Mouse (Mus musculus) intestine, postnatal 0 days (tissue): ENCODE results near the gene Steap4. TPM values are rescaled to one million over a fixed set of nuclear protein-coding genes. Genes with fewer than 3 reads are reported as not detected.

Experiments used
- ATAC-seq: fragments of 200-750 bp; cut with Nextera tagmentation; 2 replicates; pipeline ENCODE4 v1.8.0; 2017; ENCODE audit warnings: mild to moderate bottlenecking, moderate TSS enrichment, moderate library complexity
- H3K27ac ChIP-seq: fragments of 300-500 bp; sonication (generic); 2 replicates; pipeline ENCODE4 v1.5.1; 2014; ENCODE audit warnings: mild to moderate bottlenecking, low read depth, low read length, moderate library complexity
- H3K27me3 ChIP-seq: fragments of 300-500 bp; sonication (generic); replicated peaks from 2 replicates; pipeline ENCODE4 v1.6.1; 2014; ENCODE audit warnings: low read length, mixed read lengths; ENCODE audit not compliant: control insufficient read depth, insufficient read depth
- H3K36me3 ChIP-seq: fragments of 300-500 bp; sonication (generic); 2 replicates; pipeline ENCODE4 v1.6.1; 2014; ENCODE audit warnings: mild to moderate bottlenecking, moderate library complexity; ENCODE audit not compliant: control insufficient read depth, insufficient read depth
- H3K4me1 ChIP-seq: fragments of 300-500 bp; sonication (generic); replicated peaks from 2 replicates; pipeline ENCODE4 v1.6.1; 2014; ENCODE audit warnings: antibody characterized with exemption, low read length, mixed read lengths; ENCODE audit not compliant: control insufficient read depth, insufficient read depth
- H3K4me2 ChIP-seq: fragments of 300-500 bp; sonication (generic); replicated peaks from 2 replicates; pipeline ENCODE4 v1.6.1; 2014; ENCODE audit warnings: low read depth, mild to moderate bottlenecking, moderate library complexity
- H3K4me3 ChIP-seq: fragments of 300-500 bp; sonication (generic); 2 replicates; pipeline ENCODE4 v1.5.1; 2014; ENCODE audit warnings: low read depth, low read length
- H3K9ac ChIP-seq: fragments of 300-500 bp; sonication (generic); 2 replicates; pipeline ENCODE4 v1.6.1; 2014; ENCODE audit warnings: mild to moderate bottlenecking, low read depth, low read length
- H3K9me3 ChIP-seq: fragments of 300-500 bp; sonication (generic); 2 replicates; pipeline ENCODE4 v1.6.1; 2016; ENCODE audit warnings: mixed run types; ENCODE audit not compliant: control insufficient read depth
- CTCF ChIP-seq: sonication (generic); IDR thresholded peaks from 2 replicates; pipeline ENCODE4 v1.5.1; 2016; ENCODE audit warnings: low read depth, mild to moderate bottlenecking, control low read depth, antibody characterized with exemption, moderate library complexity
- WGBS: fragments of 180-500 bp; shearing (Covaris S2); extraction: QIAGEN DNeasy Blood & Tissue Kit; methylation state at CpG from one replicate; pipeline ENCODE4 v1.1.7; 2014; 5-methylcytosine and 5-hydroxymethylcytosine counted together
- polyA plus RNA-seq: library from polyadenylated mRNA; unstranded; fragments of >200 nt; fragmentation: Nextera tagmentation; extraction: Ambion mirVana; gene quantifications from 2 replicates; pipeline ENCODE4 v1.2.1, GENCODE M21; 2015

Gene Steap4
- polyA plus RNA-seq, 1 experiment from 2014 or later: 2.3 TPM

DNA sequence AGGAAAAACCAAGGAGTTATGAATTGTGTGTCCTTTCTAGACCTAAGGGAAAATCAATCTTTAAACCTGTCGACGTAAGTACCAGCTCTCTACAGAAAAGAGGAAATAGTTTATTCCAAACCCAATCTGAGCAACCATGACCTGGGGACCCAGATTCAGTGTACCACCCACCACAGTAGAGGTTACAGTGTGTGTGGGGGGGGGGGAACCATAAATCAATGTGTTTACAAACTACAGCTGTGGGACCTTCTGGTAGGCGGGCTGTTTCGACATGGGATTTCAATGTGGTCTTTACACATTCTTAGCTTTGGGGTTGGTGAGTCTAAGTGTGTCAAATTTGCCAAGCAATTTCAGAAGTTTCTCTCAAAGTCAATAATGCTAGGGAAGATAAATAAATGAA lies 2.2 kb upstream of the Steap4 start:
- H3K4me3 ChIP-seq: no peak overlapping the region
- H3K27me3 ChIP-seq: no peaks in the 10 kb centered on the region
- TF ChIP-seq CTCF: no peak
- ATAC-seq: no peak
- no peak overlapping the region for H3K4me2 ChIP-seq
- 80% methylated on average over 4 of the region's 4 CpGs for WGBS
- no peak overlapping the region for H3K9ac ChIP-seq
- no peaks in the 10 kb centered on the region for H3K4me1 ChIP-seq
- no peaks in the 10 kb centered on the region for H3K9me3 ChIP-seq
- H3K27ac ChIP-seq: no peak overlapping the region
- no peaks in the 10 kb centered on the region for H3K36me3 ChIP-seq

DNA sequence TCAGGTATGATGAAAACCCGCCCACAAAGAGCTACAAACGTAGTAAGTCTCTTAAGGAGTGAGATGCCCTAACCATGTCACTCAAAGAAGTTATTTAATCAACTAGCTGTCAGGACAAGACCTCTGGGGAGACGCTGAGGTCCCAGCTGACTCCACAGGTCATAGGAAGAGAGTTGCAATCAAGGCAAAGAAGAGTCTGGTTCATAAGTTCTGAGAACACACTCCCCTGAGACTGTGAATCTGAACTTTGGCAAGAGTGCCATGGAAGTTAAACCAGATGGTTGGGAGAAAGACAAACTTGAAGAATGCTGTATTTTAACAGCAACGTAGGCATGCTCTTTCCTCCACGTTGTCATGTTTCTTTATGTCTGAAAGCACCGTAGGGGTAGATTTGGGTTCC lies 971 bp upstream of the Steap4 start:
- WGBS: 84% methylated on average over 6 of the region's 6 CpGs
- Histone ChIP-seq H3K9me3 (no peaks in the 10 kb centered on the region), H3K4me3 (no peak overlapping the region), H3K27me3 (no peaks in the 10 kb centered on the region), H3K4me1 (no peaks in the 10 kb centered on the region), H3K9ac (no peak overlapping the region), H3K4me2 (no peak overlapping the region), H3K36me3 (no peaks in the 10 kb centered on the region), H3K27ac (no peak overlapping the region)
- no peak for TF ChIP-seq CTCF
- no peak for ATAC-seq

DNA sequence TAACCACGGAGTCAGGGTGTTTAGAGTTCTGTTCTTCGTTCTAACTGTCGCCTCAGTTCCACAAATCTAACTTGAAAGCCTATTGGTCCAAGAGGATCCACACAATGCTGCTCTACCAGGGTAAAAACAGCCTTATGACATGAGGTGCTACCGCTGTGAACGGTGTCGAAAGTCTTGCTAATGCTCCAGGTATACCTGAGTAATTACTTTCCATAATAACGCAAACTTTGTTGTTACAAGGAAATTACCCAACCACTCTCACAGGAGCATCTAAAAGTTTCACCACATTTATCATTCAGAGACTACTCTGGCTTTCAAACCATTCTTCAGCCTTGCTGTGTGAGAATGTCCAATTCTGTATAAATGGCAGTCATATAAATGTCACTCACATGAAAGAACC lies 856 bp downstream of the Steap4 start:
- Histone ChIP-seq H3K27me3 (no peaks in the 10 kb centered on the region), H3K4me2 (no peak overlapping the region), H3K9me3 (no peaks in the 10 kb centered on the region), H3K36me3 (no peaks in the 10 kb centered on the region), H3K4me1 (no peaks in the 10 kb centered on the region), H3K4me3 (no peak overlapping the region), H3K27ac (no peak overlapping the region), H3K9ac (no peak overlapping the region)
- no peak for TF ChIP-seq CTCF
- WGBS: 84% methylated on average over 7 of the region's 7 CpGs
- ATAC-seq: no peak

DNA sequence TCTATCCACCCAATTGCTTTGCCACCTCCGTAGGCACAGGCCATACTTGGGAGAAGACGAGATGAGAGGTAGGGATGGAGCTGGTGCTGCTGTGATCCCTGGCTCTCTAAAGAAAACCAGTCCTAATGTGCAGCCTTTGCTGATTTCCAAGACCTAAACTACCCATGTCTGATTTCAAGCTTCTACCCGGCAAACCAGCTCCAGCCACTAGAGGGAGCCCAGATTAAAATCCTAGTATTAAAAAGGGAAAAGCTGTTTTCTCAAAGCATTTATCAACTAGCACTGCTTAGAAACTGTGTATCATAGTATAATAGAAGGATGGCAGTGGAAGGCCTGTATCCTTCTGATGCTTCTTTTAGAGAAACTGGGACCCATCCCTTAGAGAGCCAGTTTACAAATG lies 5.0 kb downstream of the Steap4 start:
- TF ChIP-seq CTCF: peak; percentile 66
- 31% methylated on average over 3 of the region's 3 CpGs for WGBS
- H3K9ac ChIP-seq: no peak overlapping the region
- H3K9me3 ChIP-seq: no peaks in the 10 kb centered on the region
- no peaks in the 10 kb centered on the region for H3K27me3 ChIP-seq
- no peak overlapping the region for H3K4me3 ChIP-seq
- no peaks in the 10 kb centered on the region for H3K36me3 ChIP-seq
- no peak overlapping the region for H3K27ac ChIP-seq
- H3K4me1 ChIP-seq: 0 out of 2 replicates have a peak, but pooled peaks cover 3% of the 10 kb centered on the region
- ATAC-seq: no peak
- no peak overlapping the region for H3K4me2 ChIP-seq

DNA sequence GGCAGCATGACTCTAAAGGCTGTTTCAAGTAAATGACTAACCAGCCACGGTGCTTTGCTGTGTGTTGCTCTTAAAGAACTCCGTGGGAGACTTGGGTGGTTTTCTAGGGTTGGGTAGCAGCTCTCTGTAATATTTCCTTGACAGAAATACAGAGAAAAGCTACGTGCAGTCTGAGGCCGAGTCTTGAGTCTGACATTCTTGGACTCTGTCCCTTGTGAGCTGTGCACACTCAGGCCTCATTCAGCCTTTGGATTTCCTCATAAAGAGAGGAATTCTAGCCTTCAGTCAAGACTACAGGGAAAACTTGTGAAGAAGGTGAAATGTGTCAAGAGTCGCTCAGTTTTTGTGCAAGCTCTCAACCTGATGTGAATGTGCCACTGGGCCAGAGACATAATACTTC lies 7.9 kb downstream of the Steap4 start:
- ATAC-seq: peak; percentile 70

DNA sequence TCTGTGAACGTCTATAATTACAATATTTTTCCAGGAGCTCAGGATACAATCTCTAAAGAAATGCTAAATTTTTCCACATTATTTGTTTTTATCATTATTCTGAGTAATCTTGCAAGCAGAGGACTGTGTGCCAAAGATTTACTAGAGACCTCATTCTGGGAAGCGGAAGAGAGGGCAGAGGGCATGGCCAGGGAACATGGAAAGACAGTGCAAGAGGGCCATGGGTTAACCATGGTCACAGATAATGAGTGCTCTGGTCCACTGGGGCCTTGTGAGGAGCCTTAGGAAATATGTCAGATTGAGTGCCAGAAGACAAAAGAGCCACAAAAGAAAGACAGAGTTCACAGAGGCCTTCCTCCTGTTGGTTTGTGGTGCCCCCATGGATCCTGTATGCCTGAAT lies 12.0 kb downstream of the Steap4 start:
- WGBS: 66% methylated on average over 2 of the region's 2 CpGs
- Histone ChIP-seq H3K36me3 (no peaks in the 10 kb centered on the region), H3K9me3 (no peaks in the 10 kb centered on the region), H3K4me1 (0 out of 2 replicates have a peak, but pooled peaks cover 3% of the 10 kb centered on the region), H3K27me3 (no peaks in the 10 kb centered on the region), H3K9ac (no peak overlapping the region), H3K4me2 (no peak overlapping the region), H3K27ac (no peak overlapping the region), H3K4me3 (no peak overlapping the region)
- no peak for ATAC-seq
- TF ChIP-seq CTCF: no peak

More for the DNA sequence above, 7.9 kb downstream of the Steap4 start:
- WGBS: 52% methylated on average over 5 of the region's 5 CpGs
- no peaks in the 10 kb centered on the region for H3K27me3 ChIP-seq
- no peak overlapping the region for H3K4me3 ChIP-seq
- peak overlapping the region; percentile 28; the same call in 1 of the 2 replicates for H3K27ac ChIP-seq
- no peak overlapping the region for H3K9ac ChIP-seq
- TF ChIP-seq CTCF: no peak
- H3K4me2 ChIP-seq: no peak overlapping the region
- H3K4me1 ChIP-seq: 0 out of 2 replicates have a peak, but pooled peaks cover 3% of the 10 kb centered on the region
- H3K36me3 ChIP-seq: no peaks in the 10 kb centered on the region
- H3K9me3 ChIP-seq: no peaks in the 10 kb centered on the region
